Mouse (Mus musculus) embryonic facial prominence, embryonic 14.5 days (tissue): ENCODE results near the gene Sult2b1. TPM values are rescaled to one million over a fixed set of nuclear protein-coding genes. Genes with fewer than 3 reads are reported as not detected.

Experiments
- ATAC-seq: fragments of 200-750 bp; cut with Nextera tagmentation; 2 replicates; pipeline ENCODE4 v1.8.0; 2017; ENCODE audit warnings: low read depth, moderate number of reproducible peaks, moderate TSS enrichment
- DNase-seq: peaks from one replicate; pipeline ENCODE4 v3.0.0-alpha.2; 2015; ENCODE audit warnings: low spot score
- H3K27ac ChIP-seq: fragments of 300-500 bp; sonication (generic); replicated peaks from 2 replicates; pipeline ENCODE4 v1.5.1; 2014; ENCODE audit warnings: low read depth, mild to moderate bottlenecking, low read length, moderate library complexity
- H3K27me3 ChIP-seq: fragments of 300-500 bp; sonication (generic); replicated peaks from 2 replicates; pipeline ENCODE4 v1.6.1; 2014; ENCODE audit warnings: low read length; ENCODE audit not compliant: control insufficient read depth, insufficient read depth
- H3K36me3 ChIP-seq: fragments of 300-500 bp; sonication (generic); 2 replicates; pipeline ENCODE4 v1.6.1; 2014; ENCODE audit warnings: low read length, mixed read lengths; ENCODE audit not compliant: control insufficient read depth, insufficient read depth
- H3K4me1 ChIP-seq: fragments of 300-500 bp; sonication (generic); 2 replicates; pipeline ENCODE4 v1.6.1; 2014; ENCODE audit warnings: antibody characterized with exemption, low read length; ENCODE audit not compliant: control insufficient read depth, insufficient read depth
- H3K4me2 ChIP-seq: fragments of 300-500 bp; sonication (generic); 2 replicates; pipeline ENCODE4 v1.6.1; 2014; ENCODE audit warnings: low read depth, mild to moderate bottlenecking, low read length, moderate library complexity, mixed read lengths
- H3K4me3 ChIP-seq: fragments of 300-500 bp; sonication (generic); 2 replicates; pipeline ENCODE4 v1.5.1; 2014; ENCODE audit warnings: low read depth, mild to moderate bottlenecking, low read length
- H3K9ac ChIP-seq: fragments of 300-500 bp; sonication (generic); 2 replicates; pipeline ENCODE4 v1.6.1; 2014; ENCODE audit warnings: low read depth, mild to moderate bottlenecking, low read length, moderate library complexity, mixed read lengths
- H3K9me3 ChIP-seq: fragments of 300-500 bp; sonication (generic); 2 replicates; pipeline ENCODE4 v1.6.1; 2016; ENCODE audit warnings: low read length; ENCODE audit not compliant: control insufficient read depth
- WGBS: fragments of 180-500 bp; shearing (Covaris S2); extraction: QIAGEN DNeasy Blood & Tissue Kit; methylation state at CpG from one replicate; pipeline ENCODE4 v1.1.7; 2014; 5-methylcytosine and 5-hydroxymethylcytosine counted together
- polyA plus RNA-seq: library from polyadenylated mRNA; unstranded; fragments of >200 nt; fragmentation: Nextera tagmentation; extraction: Ambion mirVana; gene quantifications from 2 replicates; pipeline ENCODE4 v1.2.1, GENCODE M21; 2014

Sult2b1 gene
- polyA plus RNA-seq, 1 experiment from 2014 or later = 16.3 TPM

- H3K9me3 ChIP-seq = no peaks in the 10 kb centered on the region
- DNase-seq (peak; percentile 79), ATAC-seq (peak; percentile 54)
- 9% methylated on average over 14 of the region's 17 CpGs for WGBS
- H3K27ac ChIP-seq = peak overlapping the region; percentile 39
- H3K4me1 ChIP-seq = peaks cover 19% of the 10 kb centered on the region
- H3K4me2 ChIP-seq = peak overlapping the region; percentile 90
- H3K4me3 ChIP-seq = peak overlapping the region; percentile 74
- H3K36me3 ChIP-seq = peaks cover 30% of the 10 kb centered on the region
- no peaks in the 10 kb centered on the region for H3K27me3 ChIP-seq
- H3K9ac ChIP-seq = peak overlapping the region; percentile 74; the same call in 1 of the 2 replicates
Measured at GRCm38 (mm10) chr7:45786661-45787413, 2.4 kb upstream of the Sult2b1 start.

- peak overlapping the region; percentile 90 for H3K4me2 ChIP-seq
- peaks cover 19% of the 10 kb centered on the region for H3K4me1 ChIP-seq
- 0 out of 2 replicates have a peak overlapping the region, but pooled peaks have one; percentile 39 for H3K27ac ChIP-seq
- H3K9ac ChIP-seq = peak overlapping the region; percentile 74
- H3K4me3 ChIP-seq = peak overlapping the region; percentile 74
- DNase-seq = peak; percentile 91
- no peaks in the 10 kb centered on the region for H3K9me3 ChIP-seq
- peaks cover 24% of the 10 kb centered on the region for H3K36me3 ChIP-seq
- ATAC-seq = peak; percentile 66
- WGBS = 0% methylated on average over 14 of the region's 14 CpGs
- no peaks in the 10 kb centered on the region for H3K27me3 ChIP-seq
Measured at GRCm38 (mm10) chr7:45786136-45786578, 1.7 kb upstream of the Sult2b1 start.

- peak overlapping the region; percentile 74 for H3K27ac ChIP-seq
- H3K27me3 ChIP-seq = no peaks in the 10 kb centered on the region
- under 1% methylated on average over 26 of the region's 42 CpGs for WGBS
- H3K36me3 ChIP-seq = peaks cover 19% of the 10 kb centered on the region
- DNase-seq (no peak), ATAC-seq (peak; percentile 24)
- peak overlapping the region; percentile 90 for H3K4me2 ChIP-seq
- H3K4me1 ChIP-seq = peaks cover 19% of the 10 kb centered on the region
- H3K9ac ChIP-seq = peak overlapping the region; percentile 74
- no peaks in the 10 kb centered on the region for H3K9me3 ChIP-seq
- peak overlapping the region; percentile 74 for H3K4me3 ChIP-seq
Measured at GRCm38 (mm10) chr7:45785388-45786135, 1.1 kb upstream of the Sult2b1 start.

GRCm38 (mm10) chr7:45783511-45784091, 868 bp downstream of the Sult2b1 start, which contains the start of gene Lmtk3:
Gene Lmtk3, plus strand, starts transcription at chr7:45783738.
- no peaks in the 10 kb centered on the region for H3K9me3 ChIP-seq
- no peak within 1 kb of the TSS; the same call in 1 of the 2 replicates for H3K27ac ChIP-seq
- under 1% methylated on average over 38 of the region's 38 CpGs for WGBS
- H3K36me3 ChIP-seq = no peaks in the 10 kb centered on the region
- no peaks in the 10 kb centered on the region for H3K27me3 ChIP-seq
- DNase-seq (peak; percentile 81), ATAC-seq (peak; percentile 48)
- peak within 1 kb of the TSS; percentile 74 for H3K4me3 ChIP-seq
- H3K9ac ChIP-seq = peak within 1 kb of the TSS; percentile 70
- H3K4me1 ChIP-seq = peaks cover 19% of the 10 kb centered on the region
- peak within 1 kb of the TSS; percentile 90 for H3K4me2 ChIP-seq

GRCm38 (mm10) chr7:45782271-45782670, 2.2 kb downstream of the Sult2b1 start:
- WGBS = 55% methylated on average over 4 of the region's 4 CpGs
- Histone ChIP-seq H3K27me3 (no peaks in the 10 kb centered on the region), H3K4me3 (no peak overlapping the region), H3K4me2 (no peak overlapping the region), H3K27ac (no peak overlapping the region), H3K36me3 (no peaks in the 10 kb centered on the region), H3K9ac (no peak overlapping the region), H3K9me3 (no peaks in the 10 kb centered on the region), H3K4me1 (peaks cover 19% of the 10 kb centered on the region)
- no peak for ATAC-seq
- no peak for DNase-seq

GRCm38 (mm10) chr7:45779081-45779641, 5.3 kb downstream of the Sult2b1 start:
- WGBS = 21% methylated on average over 22 of the region's 22 CpGs
- Histone ChIP-seq H3K9me3 (no peaks in the 10 kb centered on the region), H3K4me2 (peak overlapping the region; percentile 10; the same call in 1 of the 2 replicates), H3K36me3 (no peaks in the 10 kb centered on the region), H3K27me3 (no peaks in the 10 kb centered on the region), H3K4me1 (0 out of 2 replicates have a peak, but pooled peaks cover 4% of the 10 kb centered on the region), H3K27ac (no peak overlapping the region), H3K9ac (no peak overlapping the region), H3K4me3 (no peak overlapping the region)
- ATAC-seq = no peak
- DNase-seq = no peak

GRCm38 (mm10) chr7:45775237-45775636, 9.2 kb downstream of the Sult2b1 start:
- H3K4me2 ChIP-seq = no peak overlapping the region
- no peak overlapping the region for H3K27ac ChIP-seq
- no peak overlapping the region for H3K4me3 ChIP-seq
- H3K27me3 ChIP-seq = no peaks in the 10 kb centered on the region
- H3K9ac ChIP-seq = no peak overlapping the region
- no peaks in the 10 kb centered on the region for H3K4me1 ChIP-seq
- H3K36me3 ChIP-seq = no peaks in the 10 kb centered on the region
- 81% methylated on average over 7 of the region's 7 CpGs for WGBS
- no peak for DNase-seq
- H3K9me3 ChIP-seq = no peaks in the 10 kb centered on the region
- ATAC-seq = no peak

GRCm38 (mm10) chr7:45771101-45771500, 13.4 kb downstream of the Sult2b1 start:
- Histone ChIP-seq H3K4me2 (no peak overlapping the region), H3K9ac (no peak overlapping the region), H3K27ac (no peak overlapping the region), H3K4me3 (no peak overlapping the region), H3K4me1 (no peaks in the 10 kb centered on the region), H3K36me3 (no peaks in the 10 kb centered on the region), H3K9me3 (no peaks in the 10 kb centered on the region), H3K27me3 (no peaks in the 10 kb centered on the region)
- ATAC-seq (no peak), DNase-seq (no peak)
- 51% methylated on average over 4 of the region's 4 CpGs for WGBS
